Mouse (Mus musculus) olfactory bulb, adult 2 months (tissue): ENCODE results near the gene Nkd1. TPM values are rescaled to one million over a fixed set of nuclear protein-coding genes. Genes with fewer than 3 reads are reported as not detected.
A peak's percentile ranks its signal among the peaks of the same experiment; 100 is the strongest.

Experiments used
- H3K27ac ChIP-seq: fragments of 200-500 bp; 2 replicates; pipeline ENCODE4 v1.5.1; 2012; ENCODE audit warnings: low read depth, low read length; ENCODE audit not compliant: insufficient read depth
- H3K4me1 ChIP-seq: fragments of 200-500 bp; 2 replicates; pipeline ENCODE4 v1.6.1; 2012; ENCODE audit warnings: low read length; ENCODE audit not compliant: control insufficient read depth, insufficient read depth
- H3K4me3 ChIP-seq: fragments of 200-500 bp; 2 replicates; pipeline ENCODE4 v1.5.1; 2012; ENCODE audit warnings: mild to moderate bottlenecking, low read depth, low read length, moderate library complexity; ENCODE audit not compliant: insufficient read depth
- CTCF ChIP-seq: fragments of 200-500 bp; IDR thresholded peaks from 2 replicates; pipeline ENCODE4 v1.5.1; 2012; ENCODE audit warnings: low read depth, mild to moderate bottlenecking, low read length, moderate library complexity; ENCODE audit not compliant: insufficient read depth
- POLR2A ChIP-seq: fragments of 200-500 bp; IDR thresholded peaks from 2 replicates; pipeline ENCODE4 v1.6.1; 2012; ENCODE audit warnings: mild to moderate bottlenecking, low read depth, low read length, moderate library complexity; ENCODE audit not compliant: insufficient read depth
- WGBS: fragments of 180-500 bp; shearing (Covaris S2); methylation state at CpG from one replicate; pipeline ENCODE4 v1.1.7; 2018; 5-methylcytosine and 5-hydroxymethylcytosine counted together
- polyA plus RNA-seq: library from polyadenylated mRNA; stranded (reverse); fragments of >200 nt; gene quantifications from 2 replicates; pipeline ENCODE4 v1.2.4, GENCODE M21; 2012; ENCODE audit warnings: low replicate concordance; ENCODE audit not compliant: missing spikeins, insufficient read depth, insufficient read length

Nkd1 gene
- polyA plus RNA-seq, 1 experiment, result not detected

- 82% methylated on average over 14 of the region's 14 CpGs for WGBS
- no peak within 1 kb of the TSS for H3K27ac ChIP-seq
- TF ChIP-seq CTCF, result no peak
- no peak for TF ChIP-seq POLR2A
Measured at GRCm38 (mm10) chr8:88635474-88636397, 114.6 kb downstream of the Nkd1 start, which contains the start of gene Snx20. TSS of gene Snx20 (minus strand) at chr8:88636128.

GRCm38 (mm10) chr8:88637092-88638000 lies 116.2 kb downstream of the Nkd1 start:
- no peak for TF ChIP-seq CTCF
- no peak for TF ChIP-seq POLR2A
- WGBS, result 70% methylated on average over 9 of the region's 9 CpGs
- Histone ChIP-seq H3K27ac (no peak overlapping the region), H3K4me1 (no peaks in the 10 kb centered on the region), H3K4me3 (no peak overlapping the region)

More at GRCm38 (mm10) chr8:88635474-88636397, 114.6 kb downstream of the Nkd1 start, which contains the start of gene Snx20:
- H3K4me3 ChIP-seq, result peak within 1 kb of the TSS; percentile 2; the same call in 1 of the 2 replicates
- no peaks in the 10 kb centered on the region for H3K4me1 ChIP-seq

- no peaks in the 10 kb centered on the region for H3K4me1 ChIP-seq
- WGBS, result 94% methylated on average over 3 of the region's 3 CpGs
- H3K4me3 ChIP-seq, result no peak overlapping the region
- no peak overlapping the region for H3K27ac ChIP-seq
- TF ChIP-seq POLR2A (no peak), CTCF (no peak)
Measured at GRCm38 (mm10) chr8:88638908-88639307, 117.8 kb downstream of the Nkd1 start.

GRCm38 (mm10) chr8:88642734-88643564 lies 121.8 kb downstream of the Nkd1 start:
- H3K4me3 ChIP-seq, result no peak overlapping the region

More at GRCm38 (mm10) chr8:88642734-88643564, 121.8 kb downstream of the Nkd1 start:
- 61% methylated on average over 5 of the region's 5 CpGs for WGBS
- H3K4me1 ChIP-seq, result peaks cover 12% of the 10 kb centered on the region
- TF ChIP-seq CTCF, result no peak
- no peak for TF ChIP-seq POLR2A
- no peak overlapping the region for H3K27ac ChIP-seq

Other genes with a start within 250 kb of the Nkd1 start
- gene Adcy7, start 249.0 kb upstream of the Nkd1 start, polyA plus RNA-seq, result not detected in 2 replicates
- gene Brd7, start 159.2 kb upstream of the Nkd1 start, polyA plus RNA-seq, result not detected in 2 replicates
- not detected in 2 replicates for gene Snx20, start 114.8 kb downstream of the Nkd1 start, polyA plus RNA-seq
- not detected in 2 replicates for gene Nod2, start 126.0 kb downstream of the Nkd1 start, polyA plus RNA-seq
- not detected in 2 replicates for gene Cyld, start 175.7 kb downstream of the Nkd1 start, polyA plus RNA-seq